Mouse (Mus musculus) E14TG2a.4 (cell line): ENCODE measurements at regions not wholly inside any gene's neighbourhood (a gene's known extent, or its start where the extent isn't known, plus 50 kb on each side); places are given as distances from the start of the nearest gene placed in this dataset.

Experiments
- CTCF ChIP-seq: conservative IDR thresholded peaks from 2 replicates; pipeline ENCODE4 v1.5.1; 2014; ENCODE audit warnings: low read length
- NANOG ChIP-seq: IDR thresholded peaks from 2 replicates; pipeline ENCODE4 v1.6.1; 2014; ENCODE audit warnings: borderline replicate concordance, low read length, mixed read lengths

- TF ChIP-seq CTCF: no peak
- TF ChIP-seq NANOG: no peak
Measured at GRCm38 (mm10) chr3:101713669-101714068, 109.2 kb upstream of the Atp1a1 start.
